Mouse (Mus musculus) hindbrain, embryonic 14.5 days (tissue): ENCODE results near the gene Pak6. TPM values are rescaled to one million over a fixed set of nuclear protein-coding genes. Genes with fewer than 3 reads are reported as not detected.

ENCODE experiments used
- ATAC-seq: fragments of 200-750 bp; cut with Nextera tagmentation; 2 replicates; pipeline ENCODE4 v1.8.0; 2017; ENCODE audit warnings: moderate number of reproducible peaks, mild to moderate bottlenecking, moderate TSS enrichment, moderate library complexity; ENCODE audit not compliant: low FRiP score
- DNase-seq: peaks from one replicate; pipeline ENCODE4 v3.0.0-alpha.2; 2015; ENCODE audit warnings: low spot score
- H3K27ac ChIP-seq: fragments of 300-500 bp; sonication (generic); 2 replicates; pipeline ENCODE4 v1.5.1; 2014; ENCODE audit warnings: mild to moderate bottlenecking, moderate library complexity
- H3K27me3 ChIP-seq: fragments of 300-500 bp; sonication (generic); 2 replicates; pipeline ENCODE4 v1.6.1; 2014; ENCODE audit warnings: mild to moderate bottlenecking, low read length, mixed read lengths; ENCODE audit not compliant: control insufficient read depth, insufficient read depth
- H3K36me3 ChIP-seq: fragments of 300-500 bp; sonication (generic); replicated peaks from 2 replicates; pipeline ENCODE4 v1.6.1; 2014; ENCODE audit not compliant: control insufficient read depth, insufficient read depth
- H3K4me1 ChIP-seq: fragments of 300-500 bp; sonication (generic); replicated peaks from 2 replicates; pipeline ENCODE4 v1.6.1; 2014; ENCODE audit warnings: antibody characterized with exemption, low read length, mixed read lengths; ENCODE audit not compliant: control insufficient read depth, insufficient read depth
- H3K4me2 ChIP-seq: fragments of 300-500 bp; sonication (generic); replicated peaks from 2 replicates; pipeline ENCODE4 v1.6.1; 2014; ENCODE audit warnings: mild to moderate bottlenecking, moderate library complexity
- H3K4me3 ChIP-seq: fragments of 300-500 bp; sonication (generic); replicated peaks from 2 replicates; pipeline ENCODE4 v1.5.1; 2014; ENCODE audit warnings: mild to moderate bottlenecking, low read length
- H3K9ac ChIP-seq: fragments of 300-500 bp; sonication (generic); 2 replicates; pipeline ENCODE4 v1.6.1; 2014
- H3K9me3 ChIP-seq: fragments of 300-500 bp; sonication (generic); 2 replicates; pipeline ENCODE4 v1.6.1; 2016; ENCODE audit warnings: low read length; ENCODE audit not compliant: control insufficient read depth
- WGBS: fragments of 180-500 bp; shearing (Covaris S2); extraction: QIAGEN DNeasy Blood & Tissue Kit; methylation state at CpG from one replicate; pipeline ENCODE4 v1.1.7; 2014; 5-methylcytosine and 5-hydroxymethylcytosine counted together
- polyA plus RNA-seq: library from polyadenylated mRNA; unstranded; fragments of >200 nt; fragmentation: Nextera tagmentation; extraction: Ambion mirVana; gene quantifications from 2 replicates; pipeline ENCODE4 v1.2.1, GENCODE M21; 2014

The Pak6 gene
- polyA plus RNA-seq, 1 experiment from 2014 or later, result 39.9 TPM

- DNase-seq (no peak), ATAC-seq (no peak)
- Histone ChIP-seq H3K4me3 (no peak overlapping the region), H3K4me1 (no peaks in the 10 kb centered on the region), H3K36me3 (no peaks in the 10 kb centered on the region), H3K9me3 (no peaks in the 10 kb centered on the region), H3K4me2 (no peak overlapping the region), H3K27ac (no peak overlapping the region), H3K27me3 (peaks cover 20% of the 10 kb centered on the region; the same call in 1 of the 2 replicates), H3K9ac (no peak overlapping the region)
- 59% methylated on average over 4 of the region's 4 CpGs for WGBS
Measured at GRCm38 (mm10) chr2:118729194-118729593, 66.1 kb downstream of the Pak6 start.

GRCm38 (mm10) chr2:118729816-118730621 lies 66.9 kb downstream of the Pak6 start:
- Histone ChIP-seq H3K27me3 (peaks cover 20% of the 10 kb centered on the region; the same call in 1 of the 2 replicates), H3K9me3 (no peaks in the 10 kb centered on the region), H3K36me3 (no peaks in the 10 kb centered on the region), H3K27ac (no peak overlapping the region), H3K4me2 (no peak overlapping the region), H3K4me1 (no peaks in the 10 kb centered on the region), H3K9ac (no peak overlapping the region), H3K4me3 (no peak overlapping the region)
- WGBS, result 30% methylated on average over 8 of the region's 8 CpGs
- ATAC-seq (no peak), DNase-seq (no peak)

GRCm38 (mm10) chr2:118730622-118730915 lies 67.5 kb downstream of the Pak6 start:
- no peak overlapping the region for H3K9ac ChIP-seq
- DNase-seq (peak; percentile 54), ATAC-seq (peak; percentile 48; the same call in 1 of the 2 replicates)
- no peak overlapping the region for H3K4me2 ChIP-seq
- H3K36me3 ChIP-seq, result no peaks in the 10 kb centered on the region
- H3K27ac ChIP-seq, result no peak overlapping the region
- H3K27me3 ChIP-seq, result peaks cover 20% of the 10 kb centered on the region; the same call in 1 of the 2 replicates
- WGBS, result 12% methylated on average over 3 of the region's 3 CpGs
- H3K4me3 ChIP-seq, result no peak overlapping the region
- no peaks in the 10 kb centered on the region for H3K4me1 ChIP-seq
- H3K9me3 ChIP-seq, result no peaks in the 10 kb centered on the region

- no peaks in the 10 kb centered on the region for H3K4me1 ChIP-seq
- no peaks in the 10 kb centered on the region for H3K9me3 ChIP-seq
- WGBS, result 79% methylated on average over 5 of the region's 5 CpGs
- no peak overlapping the region for H3K9ac ChIP-seq
- ATAC-seq (no peak), DNase-seq (no peak)
- H3K27me3 ChIP-seq, result peaks cover 20% of the 10 kb centered on the region; the same call in 1 of the 2 replicates
- H3K36me3 ChIP-seq, result no peaks in the 10 kb centered on the region
- no peak overlapping the region for H3K4me3 ChIP-seq
- no peak overlapping the region for H3K27ac ChIP-seq
- no peak overlapping the region for H3K4me2 ChIP-seq
Measured at GRCm38 (mm10) chr2:118731981-118732380, 68.9 kb downstream of the Pak6 start.

- peaks cover 14% of the 10 kb centered on the region; the same call in 1 of the 2 replicates for H3K27me3 ChIP-seq
- H3K27ac ChIP-seq, result no peak overlapping the region
- 59% methylated on average over 5 of the region's 5 CpGs for WGBS
- H3K4me2 ChIP-seq, result no peak overlapping the region
- H3K36me3 ChIP-seq, result no peaks in the 10 kb centered on the region
- H3K9ac ChIP-seq, result no peak overlapping the region
- no peak overlapping the region for H3K4me3 ChIP-seq
- no peaks in the 10 kb centered on the region for H3K4me1 ChIP-seq
- ATAC-seq (no peak), DNase-seq (no peak)
- no peaks in the 10 kb centered on the region for H3K9me3 ChIP-seq
Measured at GRCm38 (mm10) chr2:118733341-118733740, 70.2 kb downstream of the Pak6 start.

- Histone ChIP-seq H3K9me3 (no peaks in the 10 kb centered on the region), H3K4me2 (no peak overlapping the region), H3K36me3 (no peaks in the 10 kb centered on the region), H3K27me3 (peaks cover 4% of the 10 kb centered on the region), H3K9ac (no peak overlapping the region), H3K27ac (no peak overlapping the region), H3K4me1 (peaks cover 9% of the 10 kb centered on the region; the same call in 1 of the 2 replicates), H3K4me3 (no peak overlapping the region)
- DNase-seq (no peak), ATAC-seq (no peak)
- 70% methylated on average over 3 of the region's 3 CpGs for WGBS
Measured at GRCm38 (mm10) chr2:118740341-118740740, 77.2 kb downstream of the Pak6 start.

GRCm38 (mm10) chr2:118741183-118741582 lies 78.1 kb downstream of the Pak6 start:
- no peak for ATAC-seq
- H3K27me3 ChIP-seq, result peaks cover 4% of the 10 kb centered on the region
- H3K4me3 ChIP-seq, result no peak overlapping the region
- H3K9ac ChIP-seq, result no peak overlapping the region
- no peak overlapping the region for H3K4me2 ChIP-seq
- no peaks in the 10 kb centered on the region for H3K9me3 ChIP-seq
- no peaks in the 10 kb centered on the region for H3K36me3 ChIP-seq
- no peak overlapping the region for H3K27ac ChIP-seq
- WGBS, result 77% methylated on average over 9 of the region's 9 CpGs
- no peak for DNase-seq
- peaks cover 9% of the 10 kb centered on the region; the same call in 1 of the 2 replicates for H3K4me1 ChIP-seq

GRCm38 (mm10) chr2:118743261-118743943 lies 80.3 kb downstream of the Pak6 start:
- no peaks in the 10 kb centered on the region for H3K36me3 ChIP-seq
- H3K27me3 ChIP-seq, result peaks cover 4% of the 10 kb centered on the region
- H3K4me1 ChIP-seq, result peaks cover 24% of the 10 kb centered on the region
- H3K9me3 ChIP-seq, result no peaks in the 10 kb centered on the region
- no peak for ATAC-seq
- H3K4me2 ChIP-seq, result no peak overlapping the region; the same call in 1 of the 2 replicates
- no peak overlapping the region for H3K9ac ChIP-seq
- 22% methylated on average over 8 of the region's 8 CpGs for WGBS
- peak; percentile 79 for DNase-seq
- no peak overlapping the region for H3K27ac ChIP-seq
- no peak overlapping the region for H3K4me3 ChIP-seq

- Histone ChIP-seq H3K4me1 (peaks cover 36% of the 10 kb centered on the region), H3K4me2 (peak overlapping the region; percentile 84), H3K9ac (no peak overlapping the region), H3K9me3 (no peaks in the 10 kb centered on the region), H3K27ac (no peak overlapping the region), H3K27me3 (peaks cover 4% of the 10 kb centered on the region), H3K36me3 (no peaks in the 10 kb centered on the region), H3K4me3 (peak overlapping the region; percentile 89)
- DNase-seq (no peak), ATAC-seq (no peak)
- WGBS, result 8% methylated on average over 7 of the region's 7 CpGs
Measured at GRCm38 (mm10) chr2:118744621-118745020, 81.5 kb downstream of the Pak6 start.
